Mouse (Mus musculus) lung, adult 2 months (tissue): ENCODE measurements around the gene Olfr247. TPM values are rescaled to one million over a fixed set of nuclear protein-coding genes. Genes with fewer than 3 reads are reported as not detected.
"Not testable (repeated sequence)": the region's sequence is repeated elsewhere in the genome, so short reads cannot be mapped to it uniquely, and the experiment has no call there.

ENCODE experiments used
- DNase-seq: peaks from one replicate; pipeline ENCODE4 v3.0.0; 2022
- H3K4me1 ChIP-seq: fragments of 200-500 bp; 2 replicates; pipeline ENCODE4 v1.6.1; 2011; ENCODE audit warnings: low read length; ENCODE audit not compliant: control insufficient read depth, insufficient read depth
- H3K4me3 ChIP-seq: fragments of 200-500 bp; replicated peaks from 2 replicates; pipeline ENCODE3; 2011; ENCODE audit warnings: low read depth, mild to moderate bottlenecking, control low read depth, low read length; ENCODE audit errors: extremely low read depth
- CTCF ChIP-seq: fragments of 200-500 bp; IDR thresholded peaks from 2 replicates; pipeline ENCODE4 v1.5.1; 2011; ENCODE audit warnings: mild to moderate bottlenecking, low read length, control low read depth; ENCODE audit not compliant: insufficient read depth
- POLR2A ChIP-seq: fragments of 200-500 bp; IDR thresholded peaks from 2 replicates; pipeline ENCODE4 v1.6.1; 2011; ENCODE audit warnings: low read depth, mild to moderate bottlenecking, control low read depth, low read length, borderline replicate concordance; ENCODE audit errors: extremely low read depth
- WGBS: fragments of 180-500 bp; shearing (Covaris S2); methylation state at CpG from one replicate; pipeline ENCODE4 v1.1.7; 2018; 5-methylcytosine and 5-hydroxymethylcytosine counted together
- polyA plus RNA-seq: library from polyadenylated mRNA; depleted of rRNA; stranded (reverse); fragments of >200 nt; gene quantifications from 2 replicates; pipeline ENCODE4 v1.2.3, GENCODE M21; 2012; rRNA removed

Olfr247 gene
- not detected in 2 replicates for polyA plus RNA-seq

GRCm38 (mm10) chr10:129976040-129976439 lies at the start of gene Olfr247:
Gene Olfr247, minus strand, starts transcription at chr10:129976140.
- not testable (repeated sequence) for H3K4me3 ChIP-seq, H3K4me1 ChIP-seq, DNase-seq
- WGBS: no CpG with 5 or more reads among the region's 2 CpGs

- no peak for TF ChIP-seq POLR2A
- TF ChIP-seq CTCF: no peak
- Histone ChIP-seq H3K4me3 (no peak within 1 kb of the TSS), H3K4me1 (no peaks in the 10 kb centered on the region)
- DNase-seq: no peak
Observed at GRCm38 (mm10) chr10:130012321-130012720, 36.4 kb upstream of the Olfr247 start, which contains the start of gene Olfr820. Gene Olfr820, plus strand, starts transcription at chr10:130012621.

- H3K4me1 ChIP-seq, H3K4me3 ChIP-seq, DNase-seq: not testable (repeated sequence)
- 87% methylated on average over 4 of the region's 4 CpGs for WGBS
Observed at GRCm38 (mm10) chr10:130005366-130005765, 29.4 kb upstream of the Olfr247 start.

- not testable (repeated sequence) for H3K4me3 ChIP-seq, H3K4me1 ChIP-seq, DNase-seq
- WGBS: 83% methylated on average over 4 of the region's 4 CpGs
Observed at GRCm38 (mm10) chr10:130004104-130004503, 28.2 kb upstream of the Olfr247 start.

GRCm38 (mm10) chr10:129984962-129985361 lies 9.0 kb upstream of the Olfr247 start, which contains the start of gene Gm10310:
Gene Gm10310, minus strand, starts transcription at chr10:129985062.
- no CpG with 5 or more reads among the region's 1 CpGs for WGBS
- not testable (repeated sequence) for H3K4me1 ChIP-seq, DNase-seq, H3K4me3 ChIP-seq

GRCm38 (mm10) chr10:129981867-129982266 lies 5.9 kb upstream of the Olfr247 start:
- not testable (repeated sequence) for H3K4me3 ChIP-seq, H3K4me1 ChIP-seq, DNase-seq
- WGBS: no CpG with 5 or more reads among the region's 3 CpGs

- not testable (repeated sequence) for H3K4me3 ChIP-seq, H3K4me1 ChIP-seq, DNase-seq
- no CpG with 5 or more reads among the region's 3 CpGs for WGBS
Observed at GRCm38 (mm10) chr10:129972994-129973393, 2.9 kb downstream of the Olfr247 start.

- not testable (repeated sequence) for H3K4me3 ChIP-seq, DNase-seq, H3K4me1 ChIP-seq
- WGBS: 65% methylated on average over 2 of the region's 2 CpGs
Observed at GRCm38 (mm10) chr10:129967166-129967565, 8.8 kb downstream of the Olfr247 start, which contains the start of gene Olfr819. Gene Olfr819, minus strand, starts transcription at chr10:129967266.

GRCm38 (mm10) chr10:129966232-129966631 lies 9.7 kb downstream of the Olfr247 start:
- not testable (repeated sequence) for DNase-seq, H3K4me1 ChIP-seq, H3K4me3 ChIP-seq
- WGBS: 85% methylated on average over 2 of the region's 3 CpGs

GRCm38 (mm10) chr10:129949000-129949399 lies 26.9 kb downstream of the Olfr247 start, which contains the start of gene Olfr818:
Gene Olfr818, minus strand, starts transcription at chr10:129949100.
- 90% methylated on average over 2 of the region's 2 CpGs for WGBS
- Histone ChIP-seq H3K4me1 (no peaks in the 10 kb centered on the region), H3K4me3 (no peak within 1 kb of the TSS)
- no peak for DNase-seq
- TF ChIP-seq POLR2A (no peak), CTCF (no peak)

Other genes starting within 250 kb of the Olfr247 start
- not detected in 2 replicates for gene Olfr805, start 246.8 kb downstream of the Olfr247 start, polyA plus RNA-seq
- not detected in 2 replicates for gene Olfr806, start 234.2 kb downstream of the Olfr247 start, polyA plus RNA-seq
- gene Olfr807, start 218.3 kb downstream of the Olfr247 start, polyA plus RNA-seq: not detected in 2 replicates
- gene Olfr808, start 210.7 kb downstream of the Olfr247 start, polyA plus RNA-seq: not detected in 2 replicates
- gene Olfr809, start 201.5 kb downstream of the Olfr247 start, polyA plus RNA-seq: not detected in 2 replicates
- not detected in 2 replicates for gene Olfr810, start 181.2 kb downstream of the Olfr247 start, polyA plus RNA-seq
- not detected in 2 replicates for gene Olfr811, start 171.7 kb downstream of the Olfr247 start, polyA plus RNA-seq
- gene Olfr812, start 130.0 kb downstream of the Olfr247 start, polyA plus RNA-seq: not detected in 2 replicates
- gene Olfr813, start 120.8 kb downstream of the Olfr247 start, polyA plus RNA-seq: not detected in 2 replicates
- not detected in 2 replicates for gene Olfr814, start 96.3 kb downstream of the Olfr247 start, polyA plus RNA-seq
- not detected in 2 replicates for gene Olfr815, start 70.3 kb downstream of the Olfr247 start, polyA plus RNA-seq
- gene Olfr816, start 60.5 kb downstream of the Olfr247 start, polyA plus RNA-seq: not detected in 2 replicates
- gene Olfr818, start 27.0 kb downstream of the Olfr247 start, polyA plus RNA-seq: not detected in 2 replicates
- not detected in 2 replicates for gene Olfr819, start 8.9 kb downstream of the Olfr247 start, polyA plus RNA-seq
- gene Gm10310, start 8.9 kb upstream of the Olfr247 start, polyA plus RNA-seq: not detected in 2 replicates
- not detected in 2 replicates for gene Olfr820, start 36.5 kb upstream of the Olfr247 start, polyA plus RNA-seq
- not detected in 2 replicates for gene Olfr821, start 54.2 kb upstream of the Olfr247 start, polyA plus RNA-seq
- gene Olfr822, start 95.1 kb upstream of the Olfr247 start, polyA plus RNA-seq: not detected in 2 replicates
- gene Olfr823, start 139.2 kb upstream of the Olfr247 start, polyA plus RNA-seq: not detected in 2 replicates
- gene Olfr824, start 153.9 kb upstream of the Olfr247 start, polyA plus RNA-seq: not detected in 2 replicates
- not detected in 2 replicates for gene Olfr825, start 190.6 kb upstream of the Olfr247 start, polyA plus RNA-seq
- not detected in 2 replicates for gene Olfr826, start 208.0 kb upstream of the Olfr247 start, polyA plus RNA-seq
- not detected in 2 replicates for gene Olfr827, start 238.3 kb upstream of the Olfr247 start, polyA plus RNA-seq